Mouse (Mus musculus) lung, adult 18-20 months (tissue): ENCODE measurements around the gene Ptrh1.
A peak's percentile ranks its signal among the peaks of the same experiment; 100 is the strongest.

ENCODE experiments used
- DNase-seq, 2 experiments: peaks; one replicate each; pipeline ENCODE4 v3.0.0; 2022; ENCODE audit warnings: mixed read lengths in 2 of 2

Gene Ptrh1

GRCm38 (mm10) chr2:32757056-32757845, 18.3 kb upstream of the Ptrh1 start, which contains the start of gene Tor2a:
Tor2a (plus strand) TSS chr2:32757234.
- DNase-seq: peak; percentile 98 to 99

DNA sequence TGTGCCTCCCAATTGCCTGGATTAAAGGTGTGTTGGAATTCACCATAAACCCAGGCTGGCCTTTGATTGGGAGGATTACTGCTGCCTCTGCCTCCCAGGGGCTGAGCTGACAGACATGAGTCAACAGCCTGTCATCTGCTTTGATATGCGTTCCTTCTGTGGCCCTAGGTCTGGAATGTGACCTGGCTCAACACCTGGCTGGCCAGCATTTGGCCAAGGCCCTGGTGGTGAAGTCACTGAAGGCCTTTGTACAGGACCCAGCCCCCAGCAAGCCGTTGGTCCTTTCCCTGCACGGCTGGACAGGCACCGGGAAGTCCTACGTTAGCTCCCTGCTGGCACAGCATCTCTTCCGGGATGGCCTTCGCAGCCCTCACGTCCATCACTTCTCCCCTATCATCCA, 17.1 kb upstream of the Ptrh1 start:
- DNase-seq: no peak

GRCm38 (mm10) chr2:32759001-32759400, 16.6 kb upstream of the Ptrh1 start:
- no peak for DNase-seq

- no peak for DNase-seq
Observed at GRCm38 (mm10) chr2:32761361-32761760, 14.2 kb upstream of the Ptrh1 start.

DNA sequence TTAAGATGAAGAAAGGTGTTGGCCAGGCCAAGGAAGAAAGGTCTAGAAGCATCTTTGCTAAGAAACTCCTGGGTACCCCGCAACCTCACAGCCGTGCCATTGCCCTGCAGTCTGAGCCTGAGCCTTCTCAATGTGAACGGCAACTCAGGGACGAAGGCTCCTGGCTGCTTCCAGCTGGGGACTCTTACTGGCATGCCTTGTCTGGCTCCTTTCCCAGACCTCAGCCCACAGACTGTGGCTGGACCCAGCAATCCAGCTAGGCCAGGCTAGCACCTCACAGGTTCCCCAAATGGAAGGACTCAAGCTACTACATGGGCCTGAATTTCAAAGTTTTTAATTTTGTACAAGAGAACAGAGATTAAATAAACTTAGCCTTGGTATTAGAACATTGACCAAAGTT, 13.7 kb upstream of the Ptrh1 start:
- no peak for DNase-seq

DNA sequence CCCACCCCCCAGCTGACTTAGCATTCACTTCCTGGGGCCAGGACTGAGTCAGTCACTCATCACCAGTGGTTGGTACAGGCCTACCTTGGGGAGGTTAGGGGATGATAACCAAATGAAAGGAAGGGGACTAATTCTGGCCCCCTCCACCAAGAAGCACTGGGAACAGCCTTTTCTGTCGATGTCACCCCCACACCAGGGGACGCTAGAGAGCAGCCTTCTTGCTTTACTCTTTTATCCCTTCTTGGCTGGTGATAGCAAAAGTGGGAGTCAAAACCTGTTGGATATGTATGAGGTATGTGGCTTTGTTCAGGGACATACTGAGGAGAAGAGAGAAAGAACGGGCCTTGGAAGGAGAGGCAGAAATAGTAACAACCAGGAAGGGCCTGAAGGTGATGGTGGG, 12.2 kb upstream of the Ptrh1 start:
- no peak for DNase-seq

- no peak for DNase-seq
Observed at GRCm38 (mm10) chr2:32767241-32767640, 8.3 kb upstream of the Ptrh1 start.

- DNase-seq: peak; percentile 79 to 85
Observed at GRCm38 (mm10) chr2:32768661-32769285, 6.8 kb upstream of the Ptrh1 start.

GRCm38 (mm10) chr2:32769327-32770085, 6.1 kb upstream of the Ptrh1 start:
- DNase-seq: no peak

- DNase-seq: no peak
Observed at GRCm38 (mm10) chr2:32771886-32772285, 3.7 kb upstream of the Ptrh1 start.

DNA sequence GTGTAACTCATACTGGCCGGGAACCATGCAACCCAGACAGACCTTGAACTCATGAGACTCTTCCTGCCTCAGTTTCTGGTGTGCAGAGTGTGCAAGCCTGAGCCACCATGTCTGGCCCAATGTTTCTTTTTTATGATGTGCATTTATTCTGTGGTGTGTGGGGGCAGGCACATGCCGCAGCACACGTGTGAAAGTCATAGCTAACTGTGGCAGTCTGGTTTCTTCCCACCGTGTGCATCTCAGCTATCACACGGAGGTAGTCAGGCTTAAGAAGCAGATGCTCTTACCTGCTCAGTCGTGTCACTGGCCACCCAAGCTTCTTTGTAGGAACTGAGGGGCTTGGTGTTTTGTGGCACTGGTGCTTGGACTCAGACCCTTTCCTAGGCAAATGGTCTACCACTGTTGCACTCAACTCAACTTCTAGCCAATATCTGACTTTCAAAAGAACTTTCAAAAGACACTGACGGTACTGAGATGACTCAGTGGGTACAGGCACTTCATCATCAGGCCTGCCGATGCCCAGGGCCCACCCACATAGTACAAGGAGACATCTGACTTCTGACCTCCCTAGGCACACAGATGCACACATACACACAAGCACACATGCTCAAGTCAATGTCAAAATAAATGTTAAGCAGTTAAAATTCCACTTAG, 2.8 kb upstream of the Ptrh1 start:
- DNase-seq: no peak

DNA sequence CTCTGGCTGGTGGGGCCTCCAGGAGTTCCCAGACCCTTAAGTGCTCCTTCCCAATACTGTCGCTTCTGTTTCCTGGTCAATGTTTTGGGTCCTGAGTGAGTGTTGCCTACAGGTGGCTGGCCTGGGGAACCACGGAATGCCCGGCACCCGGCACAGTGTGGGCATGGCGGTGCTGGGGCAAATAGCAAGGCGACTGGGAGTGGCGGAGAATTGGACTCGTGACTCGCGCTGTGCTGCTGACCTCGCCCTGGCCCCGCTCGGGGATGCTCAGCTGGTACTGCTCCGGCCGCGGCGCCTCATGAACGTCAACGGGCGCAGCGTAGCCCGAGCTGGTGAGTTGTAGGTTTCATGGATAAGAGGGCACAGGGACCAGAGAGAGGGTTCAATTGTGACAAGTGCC, 606 bp downstream of the Ptrh1 start:
- DNase-seq: peak in 1 of 2 experiments; percentile 29

- no peak for DNase-seq
Observed at GRCm38 (mm10) chr2:32778081-32778480, 2.5 kb downstream of the Ptrh1 start.

DNA sequence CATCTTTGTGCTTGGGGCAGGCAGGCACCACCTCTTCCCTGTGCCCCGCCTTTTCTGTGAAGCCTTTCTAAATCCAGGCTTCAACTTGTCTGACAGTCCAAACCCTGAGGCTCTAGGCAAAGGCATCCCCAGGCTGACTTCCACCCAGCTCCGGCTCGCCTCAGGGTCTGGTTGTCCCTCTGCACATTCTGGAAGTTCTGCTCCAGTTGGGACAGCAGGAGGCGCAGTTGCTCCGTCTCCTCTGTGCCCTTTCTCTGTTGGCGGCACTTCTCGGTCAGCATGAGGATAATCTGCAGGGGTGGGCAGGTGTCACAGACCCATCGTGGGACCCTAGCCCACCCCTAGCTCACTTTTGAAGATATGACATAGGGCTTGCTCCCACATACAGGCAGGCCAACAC, 3.5 kb downstream of the Ptrh1 start:
- peak; percentile 65 to 72 for DNase-seq

DNA sequence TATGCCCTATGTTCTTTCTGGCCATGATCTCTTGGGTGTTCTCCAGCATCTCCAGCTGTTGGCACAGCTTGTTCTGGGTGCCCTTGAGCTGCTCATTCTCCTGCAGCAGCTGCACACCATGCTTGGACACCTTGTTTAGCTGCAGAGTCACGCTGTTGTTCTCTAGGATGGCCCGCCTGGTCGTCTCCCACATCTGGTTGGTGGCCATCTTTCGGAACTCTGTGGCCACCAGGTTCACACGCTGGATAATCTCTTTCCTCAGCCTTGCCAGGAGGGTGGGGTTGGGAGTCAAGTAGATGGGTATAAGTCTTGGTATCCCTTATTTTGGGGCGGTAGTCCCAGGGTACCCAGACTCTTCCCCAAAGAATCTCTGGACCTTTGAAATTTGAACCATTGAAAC, 4.1 kb downstream of the Ptrh1 start:
- DNase-seq: no peak

GRCm38 (mm10) chr2:32781710-32782109, 6.1 kb downstream of the Ptrh1 start:
- no peak for DNase-seq

GRCm38 (mm10) chr2:32784048-32784681, 8.6 kb downstream of the Ptrh1 start, which contains the start of gene Cfap157:
Cfap157 (minus strand) TSS chr2:32784428.
- DNase-seq: peak in 1 of 2 experiments; percentile 52

DNA sequence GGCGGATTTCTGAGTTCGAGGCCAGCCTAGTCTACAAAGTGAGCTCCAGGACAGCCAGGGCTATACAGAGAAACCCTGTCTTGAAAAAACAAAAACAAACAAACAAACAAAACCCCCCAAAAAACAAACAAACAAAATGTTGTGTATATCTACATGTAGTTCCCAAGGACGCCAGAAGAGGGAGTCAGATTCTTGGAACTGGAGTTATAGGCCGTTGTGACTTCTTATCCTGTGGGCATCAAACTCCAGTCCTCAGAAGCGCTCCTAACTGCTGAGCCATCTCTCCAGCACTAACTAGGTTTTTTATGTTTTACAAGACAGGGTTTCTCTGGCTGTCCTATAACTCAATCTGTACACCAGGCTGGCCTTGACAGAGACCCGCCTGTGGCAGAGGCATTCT, 11.6 kb downstream of the Ptrh1 start:
- DNase-seq: no peak

GRCm38 (mm10) chr2:32788581-32788980, 13.0 kb downstream of the Ptrh1 start:
- DNase-seq: no peak

DNA sequence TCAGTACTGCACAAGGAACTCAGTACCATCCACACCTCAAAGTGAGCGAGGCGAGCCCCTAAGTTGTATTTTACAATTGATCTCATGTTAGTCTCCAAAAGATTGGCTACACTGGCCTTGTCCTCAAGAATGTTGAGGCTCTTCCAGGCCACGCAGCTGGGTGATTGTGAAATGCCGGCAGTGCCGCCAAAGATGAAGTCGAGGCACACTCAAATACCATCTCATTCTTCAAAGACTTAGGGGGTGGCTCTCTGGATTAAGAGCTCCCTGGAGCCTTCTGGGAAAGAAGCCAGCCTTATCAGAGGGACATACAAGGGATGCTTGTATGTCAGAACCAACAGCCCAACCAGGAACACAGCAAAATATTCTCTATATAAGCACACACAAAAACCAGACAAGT, 15.7 kb downstream of the Ptrh1 start:
- peak; percentile 68 to 72 for DNase-seq

GRCm38 (mm10) chr2:32795748-32796418, 20.3 kb downstream of the Ptrh1 start:
- no peak for DNase-seq
